Mouse (Mus musculus) liver, embryonic 15.5 days (tissue): Measurements from ENCODE around the gene Apoc4. TPM values are rescaled to one million over a fixed set of nuclear protein-coding genes. Genes with fewer than 3 reads are reported as not detected.

Source experiments
- ATAC-seq: fragments of 200-750 bp; cut with Nextera tagmentation; 2 replicates; pipeline ENCODE4 v1.8.0; 2017; ENCODE audit warnings: moderate number of reproducible peaks, mild to moderate bottlenecking, moderate library complexity; ENCODE audit not compliant: insufficient read depth
- H3K27ac ChIP-seq: fragments of 300-500 bp; sonication (generic); replicated peaks from 2 replicates; pipeline ENCODE4 v1.5.1; 2015; ENCODE audit warnings: mild to moderate bottlenecking, inconsistent platforms
- H3K27me3 ChIP-seq: fragments of 300-500 bp; sonication (generic); 2 replicates; pipeline ENCODE4 v1.6.1; 2015; ENCODE audit warnings: mild to moderate bottlenecking, inconsistent platforms
- H3K36me3 ChIP-seq: fragments of 300-500 bp; sonication (generic); replicated peaks from 2 replicates; pipeline ENCODE4 v1.6.1; 2015; ENCODE audit warnings: moderate library complexity, mild to moderate bottlenecking, inconsistent platforms
- H3K4me1 ChIP-seq: fragments of 300-500 bp; sonication (generic); replicated peaks from 2 replicates; pipeline ENCODE4 v1.6.1; 2015; ENCODE audit warnings: inconsistent platforms
- H3K4me2 ChIP-seq: fragments of 300-500 bp; sonication (generic); 2 replicates; pipeline ENCODE4 v1.6.1; 2015; ENCODE audit warnings: moderate library complexity, mild to moderate bottlenecking, inconsistent platforms
- H3K4me3 ChIP-seq: fragments of 300-500 bp; sonication (generic); replicated peaks from 2 replicates; pipeline ENCODE4 v1.5.1; 2015; ENCODE audit warnings: mild to moderate bottlenecking, inconsistent platforms
- H3K9ac ChIP-seq: fragments of 300-500 bp; sonication (generic); 2 replicates; pipeline ENCODE4 v1.6.1; 2015; ENCODE audit warnings: moderate library complexity, mild to moderate bottlenecking, inconsistent platforms
- H3K9me3 ChIP-seq: fragments of 300-500 bp; sonication (generic); replicated peaks from 2 replicates; pipeline ENCODE4 v1.6.1; 2016; ENCODE audit warnings: inconsistent platforms
- WGBS: fragments of 180-500 bp; shearing (Covaris S2); methylation state at CpG from one replicate; pipeline ENCODE4 v1.1.7; 2015; ENCODE audit warnings: mixed read lengths; ENCODE audit not compliant: insufficient replicate concordance; 5-methylcytosine and 5-hydroxymethylcytosine counted together
- polyA plus RNA-seq: library from polyadenylated mRNA; unstranded; fragments of >200 nt; fragmentation: Nextera tagmentation; extraction: Ambion mirVana; gene quantifications from 2 replicates; pipeline ENCODE4 v1.2.1, GENCODE M21; 2015

Gene Apoc4
- polyA plus RNA-seq, 1 experiment from 2014 or later, result 273 TPM

DNA sequence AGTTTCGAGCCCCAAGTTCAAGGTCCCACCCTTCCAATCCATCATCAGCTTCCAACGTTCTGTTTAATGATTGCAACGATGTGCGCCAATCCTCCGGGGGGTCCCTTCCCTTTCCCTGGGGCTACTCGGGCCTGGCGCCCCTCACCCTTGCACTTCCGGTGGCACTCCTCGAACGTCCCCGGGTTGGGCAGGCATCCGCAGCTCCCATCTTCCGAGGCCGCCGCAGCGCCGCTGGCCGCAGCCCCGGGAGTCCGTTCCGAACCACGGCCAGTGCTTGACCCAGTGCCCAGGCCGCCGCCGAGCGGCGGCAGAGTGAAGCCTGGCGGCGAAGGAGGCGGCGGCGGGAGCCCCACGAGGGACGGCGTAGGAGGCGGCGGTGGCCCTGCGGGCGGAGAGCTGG is 33.6 kb upstream of the Apoc4 start:
- 0 out of 2 replicates have a peak, but pooled peaks have one; percentile 0 for ATAC-seq
- Histone ChIP-seq H3K9me3 (no peaks in the 10 kb centered on the region), H3K9ac (peak overlapping the region; percentile 89), H3K4me1 (peaks cover 39% of the 10 kb centered on the region), H3K27me3 (no peaks in the 10 kb centered on the region), H3K4me3 (peak overlapping the region; percentile 81), H3K36me3 (peaks cover 38% of the 10 kb centered on the region), H3K4me2 (peak overlapping the region; percentile 93), H3K27ac (peak overlapping the region; percentile 75)
- 0% methylated on average over 39 of the region's 39 CpGs for WGBS

DNA sequence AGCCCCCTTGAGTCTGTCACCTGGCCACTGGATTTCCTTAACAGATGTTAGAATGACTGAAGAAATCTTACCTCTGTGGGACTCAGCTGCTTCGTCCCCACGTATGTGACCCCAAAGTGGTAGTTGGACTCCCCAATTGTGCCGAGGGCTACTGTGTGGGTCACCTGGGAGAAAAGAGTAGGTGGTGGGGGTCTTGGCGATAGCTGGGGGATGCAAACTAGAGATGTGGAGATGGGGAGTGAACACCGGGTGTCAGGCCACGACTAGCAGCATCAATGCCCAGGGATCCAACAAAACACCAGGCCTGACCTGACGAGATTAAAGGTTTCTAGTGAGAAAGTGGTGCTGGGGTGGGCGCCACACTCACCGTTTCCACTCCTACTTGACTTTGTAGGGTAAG is 32.3 kb upstream of the Apoc4 start:
- Histone ChIP-seq H3K4me1 (peaks cover 43% of the 10 kb centered on the region), H3K27ac (no peak overlapping the region), H3K4me3 (peak overlapping the region; percentile 81), H3K4me2 (peak overlapping the region; percentile 93), H3K9me3 (no peaks in the 10 kb centered on the region), H3K36me3 (peaks cover 50% of the 10 kb centered on the region), H3K9ac (0 out of 2 replicates have a peak overlapping the region, but pooled peaks have one; percentile 89), H3K27me3 (no peaks in the 10 kb centered on the region)
- 68% methylated on average over 9 of the region's 9 CpGs for WGBS
- no peak for ATAC-seq

DNA sequence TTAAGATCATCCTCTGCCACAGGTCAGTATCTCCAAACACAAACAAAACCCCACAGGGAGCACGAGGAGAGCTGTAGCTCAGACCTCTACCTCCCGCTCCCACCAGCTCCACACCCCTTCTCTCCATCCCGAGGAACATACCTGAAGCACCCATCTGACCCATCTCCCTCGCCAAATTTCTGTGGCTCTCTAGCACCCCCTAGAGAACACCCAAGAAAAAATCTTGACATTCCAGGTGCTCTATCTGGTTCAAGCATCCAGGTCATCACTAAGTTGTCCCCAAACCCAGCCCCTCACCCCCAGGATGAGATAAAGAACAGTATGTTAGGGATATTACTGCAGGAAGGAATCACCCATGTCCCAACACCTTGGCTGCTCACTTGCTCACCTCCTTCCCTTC is 31.9 kb upstream of the Apoc4 start:
- peak overlapping the region; percentile 81; the same call in 1 of the 2 replicates for H3K4me3 ChIP-seq
- no peak for ATAC-seq
- H3K36me3 ChIP-seq, result peaks cover 52% of the 10 kb centered on the region
- no peaks in the 10 kb centered on the region for H3K9me3 ChIP-seq
- no peaks in the 10 kb centered on the region for H3K27me3 ChIP-seq
- H3K27ac ChIP-seq, result no peak overlapping the region
- peak overlapping the region; percentile 93; the same call in 1 of the 2 replicates for H3K4me2 ChIP-seq
- no peak overlapping the region for H3K9ac ChIP-seq
- H3K4me1 ChIP-seq, result peaks cover 43% of the 10 kb centered on the region
- WGBS, result 31% methylated on average over 4 of the region's 4 CpGs

DNA sequence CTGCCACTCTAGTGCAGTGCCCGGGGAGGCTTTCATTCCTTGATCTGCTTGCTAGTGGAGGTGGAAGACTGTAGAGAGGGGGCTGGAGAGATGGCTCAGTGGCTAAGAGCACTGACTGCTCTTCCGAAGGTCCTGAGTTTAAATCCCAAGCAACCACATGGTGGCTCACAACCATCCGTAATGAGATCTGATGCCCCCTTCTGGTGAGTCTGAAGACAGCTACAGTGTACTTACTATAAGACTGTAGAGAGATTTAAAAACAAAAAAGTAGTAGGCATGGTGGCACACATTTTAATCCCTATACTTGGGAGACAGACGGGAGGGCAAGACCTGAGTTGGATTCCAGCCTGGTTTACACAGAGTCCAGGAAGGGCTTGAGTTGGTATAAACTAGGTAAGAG is 31.1 kb upstream of the Apoc4 start:
- no peaks in the 10 kb centered on the region for H3K27me3 ChIP-seq
- no peak overlapping the region for H3K4me2 ChIP-seq
- H3K36me3 ChIP-seq, result peaks cover 58% of the 10 kb centered on the region
- no peaks in the 10 kb centered on the region for H3K9me3 ChIP-seq
- 64% methylated on average over 4 of the region's 4 CpGs for WGBS
- no peak overlapping the region for H3K9ac ChIP-seq
- ATAC-seq, result no peak
- H3K4me1 ChIP-seq, result peaks cover 41% of the 10 kb centered on the region
- no peak overlapping the region for H3K27ac ChIP-seq
- no peak overlapping the region for H3K4me3 ChIP-seq

DNA sequence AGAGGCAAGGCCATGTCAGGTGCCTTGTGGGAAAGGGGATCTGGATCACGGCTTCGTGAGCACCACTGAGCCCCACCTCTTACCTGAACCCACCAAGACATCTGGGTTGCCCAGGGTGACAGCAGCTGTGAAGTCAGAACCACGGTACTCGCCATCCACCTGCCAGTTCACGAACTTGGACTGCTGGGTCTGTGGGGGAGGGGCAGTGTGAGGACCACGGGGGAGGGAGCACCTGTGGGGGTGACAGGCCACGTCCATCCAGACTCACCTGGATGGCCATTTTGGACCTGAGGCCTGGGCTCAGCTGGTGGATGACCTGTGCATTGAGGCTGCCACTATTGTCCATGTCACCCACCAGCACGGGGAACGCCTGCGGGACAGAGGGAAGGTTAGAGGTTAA is 29.4 kb upstream of the Apoc4 start:
- Histone ChIP-seq H3K4me1 (peaks cover 28% of the 10 kb centered on the region), H3K27me3 (no peaks in the 10 kb centered on the region), H3K9me3 (no peaks in the 10 kb centered on the region), H3K4me3 (no peak overlapping the region), H3K27ac (no peak overlapping the region), H3K36me3 (peaks cover 73% of the 10 kb centered on the region), H3K4me2 (no peak overlapping the region), H3K9ac (no peak overlapping the region)
- ATAC-seq, result no peak
- WGBS, result 74% methylated on average over 10 of the region's 10 CpGs

DNA sequence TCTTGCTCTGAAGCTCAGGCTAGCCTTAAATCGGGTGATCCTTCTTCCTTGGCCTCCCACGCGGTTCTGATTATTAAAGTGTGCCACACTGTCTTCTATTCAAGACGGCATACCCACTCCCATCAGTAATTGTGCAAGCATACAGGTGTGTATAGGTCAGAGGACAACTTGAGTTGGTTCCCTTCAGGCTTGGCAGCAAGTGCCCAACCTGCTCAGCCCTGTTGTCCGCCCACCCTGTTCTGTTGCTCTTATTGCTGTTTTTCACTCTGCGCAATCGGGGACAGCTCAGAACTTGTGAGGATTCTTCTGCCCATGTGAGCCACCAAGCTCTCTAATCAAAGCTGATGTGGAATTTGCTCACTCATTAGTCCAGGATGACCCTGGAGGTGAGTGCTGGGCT is 24.0 kb upstream of the Apoc4 start:
- H3K36me3 ChIP-seq, result peaks cover 67% of the 10 kb centered on the region
- 82% methylated on average over 7 of the region's 7 CpGs for WGBS
- ATAC-seq, result no peak
- H3K4me2 ChIP-seq, result no peak overlapping the region
- H3K27ac ChIP-seq, result no peak overlapping the region
- no peaks in the 10 kb centered on the region for H3K27me3 ChIP-seq
- H3K9ac ChIP-seq, result no peak overlapping the region
- H3K9me3 ChIP-seq, result no peaks in the 10 kb centered on the region
- H3K4me3 ChIP-seq, result no peak overlapping the region
- H3K4me1 ChIP-seq, result peaks cover 33% of the 10 kb centered on the region

DNA sequence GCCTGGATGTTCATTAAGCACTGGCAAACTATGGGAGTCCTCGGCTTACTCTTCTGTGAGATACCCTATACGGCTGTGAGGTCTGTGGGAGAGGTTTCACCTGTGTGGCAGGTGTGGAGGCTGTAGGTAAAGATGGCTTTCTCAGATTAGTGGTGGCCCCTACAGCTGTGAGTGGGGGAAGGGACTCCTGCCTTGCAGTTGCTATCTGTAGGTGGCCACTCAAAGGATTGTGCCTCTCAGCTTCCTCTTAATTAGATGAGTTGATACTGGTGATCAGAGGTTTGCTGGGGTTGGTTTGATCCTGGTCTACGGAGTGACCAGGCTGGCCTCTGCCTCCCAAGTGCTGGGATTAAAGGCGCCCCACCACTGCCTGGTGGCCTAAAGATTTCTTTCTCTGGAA is 23.2 kb upstream of the Apoc4 start:
- peaks cover 60% of the 10 kb centered on the region for H3K36me3 ChIP-seq
- ATAC-seq, result no peak
- no peak overlapping the region for H3K4me2 ChIP-seq

DNA sequence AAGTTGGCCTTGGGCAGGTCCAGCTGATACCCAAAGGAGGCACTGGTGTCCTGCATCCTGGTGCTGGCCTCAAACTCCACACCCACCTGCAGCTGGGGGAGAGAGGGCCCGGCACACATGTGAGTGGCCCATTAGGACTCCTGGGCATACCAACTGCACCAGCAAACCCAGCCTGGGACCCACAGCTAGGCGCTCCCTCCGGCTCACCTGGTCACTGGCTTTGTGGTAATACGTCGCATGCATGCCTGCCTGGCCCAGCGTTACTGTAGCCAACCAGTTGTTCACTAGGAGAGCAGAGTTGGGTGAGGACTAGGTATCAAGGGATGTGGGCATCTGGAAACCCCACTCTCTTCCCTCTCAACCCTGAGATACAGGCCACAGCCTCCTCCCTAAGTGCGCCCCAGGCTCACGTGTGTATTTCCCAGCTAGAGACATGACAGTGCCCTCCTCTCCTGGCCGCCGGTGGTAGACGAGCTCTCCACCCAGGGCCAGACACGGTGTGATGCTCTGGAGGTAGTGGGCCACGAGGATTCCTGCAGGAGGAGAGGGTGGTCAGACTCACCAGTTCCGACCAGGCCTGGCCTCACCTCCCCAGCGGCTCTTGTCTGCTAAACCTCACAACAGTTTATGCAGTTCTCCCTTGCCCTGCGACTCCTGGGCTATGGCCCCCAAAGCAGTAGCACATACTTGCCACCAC is 21.7 kb upstream of the Apoc4 start:
- H3K4me2 ChIP-seq, result no peak overlapping the region
- peaks cover 51% of the 10 kb centered on the region for H3K4me1 ChIP-seq
- WGBS, result 76% methylated on average over 16 of the region's 16 CpGs
- H3K27me3 ChIP-seq, result no peaks in the 10 kb centered on the region
- H3K9me3 ChIP-seq, result no peaks in the 10 kb centered on the region
- no peak overlapping the region for H3K9ac ChIP-seq
- no peak for ATAC-seq
- peaks cover 47% of the 10 kb centered on the region for H3K36me3 ChIP-seq
- H3K27ac ChIP-seq, result no peak overlapping the region
- no peak overlapping the region for H3K4me3 ChIP-seq

More for the DNA sequence above, 23.2 kb upstream of the Apoc4 start:
- WGBS, result 76% methylated on average over 4 of the region's 4 CpGs
- Histone ChIP-seq H3K9ac (no peak overlapping the region), H3K27me3 (no peaks in the 10 kb centered on the region), H3K4me1 (peaks cover 41% of the 10 kb centered on the region), H3K27ac (no peak overlapping the region), H3K4me3 (no peak overlapping the region), H3K9me3 (no peaks in the 10 kb centered on the region)

DNA sequence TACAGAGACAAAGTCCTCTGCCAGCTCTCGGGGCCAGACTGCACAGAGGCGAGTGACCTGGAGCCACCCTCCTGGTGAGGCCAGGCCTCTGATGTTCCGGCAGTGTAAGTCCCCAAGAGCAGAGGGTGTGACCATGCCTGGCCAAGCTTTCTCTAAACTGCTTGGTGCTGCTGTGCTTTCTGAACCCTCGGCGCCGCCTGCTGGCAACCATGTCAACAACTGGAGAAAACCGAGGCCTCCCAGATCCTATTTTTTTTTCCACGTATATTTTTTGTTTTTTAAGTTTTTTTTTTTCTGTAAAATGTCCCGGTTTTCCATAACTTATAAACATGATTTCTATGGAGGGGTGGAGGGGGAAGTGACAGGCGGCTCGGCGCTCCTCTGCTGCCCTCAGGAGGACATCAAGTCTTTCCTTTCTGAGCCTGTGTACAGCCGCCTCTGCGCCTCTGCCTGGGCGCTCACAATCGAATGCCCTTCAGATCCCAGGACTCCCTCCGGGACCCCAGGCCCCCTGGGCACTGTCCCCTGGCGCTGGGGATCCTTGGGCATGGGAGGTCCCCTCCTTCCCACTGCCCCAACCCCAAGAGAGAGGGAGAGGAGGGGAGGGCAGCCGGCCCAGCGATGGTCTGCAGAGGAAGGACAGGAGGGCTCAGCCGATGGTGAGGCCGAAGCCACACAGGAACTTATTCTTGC is 19.9 kb upstream of the Apoc4 start:
- Histone ChIP-seq H3K4me2 (peak overlapping the region; percentile 27), H3K36me3 (peaks cover 42% of the 10 kb centered on the region), H3K27ac (peak overlapping the region; percentile 83), H3K27me3 (no peaks in the 10 kb centered on the region), H3K4me1 (peaks cover 65% of the 10 kb centered on the region), H3K4me3 (no peak overlapping the region), H3K9me3 (no peaks in the 10 kb centered on the region), H3K9ac (peak overlapping the region; percentile 35; the same call in 1 of the 2 replicates)
- peak; percentile 78 for ATAC-seq
- WGBS, result 22% methylated on average over 22 of the region's 22 CpGs

DNA sequence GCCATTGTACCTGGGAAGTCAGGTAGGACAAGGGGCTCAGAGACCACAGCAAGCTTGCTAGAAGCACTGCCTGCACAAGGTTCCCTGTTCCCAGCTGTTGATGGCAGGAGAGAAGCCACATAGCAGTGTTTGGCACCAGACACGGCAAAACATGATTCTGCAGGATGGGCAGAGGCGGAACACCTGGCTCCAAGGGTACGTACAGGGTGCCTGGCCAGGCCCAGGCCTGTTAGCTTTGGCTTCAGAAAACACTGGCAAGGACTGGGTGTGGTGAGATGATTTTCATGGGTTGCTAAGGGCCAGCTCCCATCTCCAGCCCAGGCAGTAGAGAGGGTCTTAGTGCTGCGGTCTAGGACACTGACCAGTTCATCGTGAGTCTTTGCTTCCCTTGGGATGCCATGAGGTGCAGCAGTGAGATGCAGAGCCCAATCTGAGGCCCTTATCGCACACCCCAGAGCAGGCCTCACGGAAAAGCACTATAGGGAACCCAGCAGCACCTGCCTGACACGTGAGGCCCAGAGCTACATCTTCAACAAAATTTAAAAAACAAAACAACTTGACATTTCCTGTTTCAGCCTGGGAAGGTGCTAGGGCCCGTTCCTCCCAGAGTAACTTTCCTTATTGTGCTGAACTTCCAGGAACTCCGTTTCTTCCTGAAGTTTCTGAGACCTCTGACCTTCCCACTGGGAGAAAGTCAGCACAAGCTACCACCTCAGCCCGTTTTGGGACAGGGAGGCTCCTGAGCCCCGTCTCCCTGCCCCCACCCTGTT is 19.2 kb upstream of the Apoc4 start:
- H3K4me2 ChIP-seq, result peak overlapping the region; percentile 27
- no peaks in the 10 kb centered on the region for H3K9me3 ChIP-seq
- H3K27ac ChIP-seq, result peak overlapping the region; percentile 83
- peak; percentile 9; the same call in 1 of the 2 replicates for ATAC-seq
- H3K4me1 ChIP-seq, result peaks cover 72% of the 10 kb centered on the region
- H3K9ac ChIP-seq, result peak overlapping the region; percentile 35; the same call in 1 of the 2 replicates
- WGBS, result 43% methylated on average over 12 of the region's 12 CpGs
- H3K4me3 ChIP-seq, result no peak overlapping the region
- peaks cover 41% of the 10 kb centered on the region for H3K36me3 ChIP-seq
- no peaks in the 10 kb centered on the region for H3K27me3 ChIP-seq

DNA sequence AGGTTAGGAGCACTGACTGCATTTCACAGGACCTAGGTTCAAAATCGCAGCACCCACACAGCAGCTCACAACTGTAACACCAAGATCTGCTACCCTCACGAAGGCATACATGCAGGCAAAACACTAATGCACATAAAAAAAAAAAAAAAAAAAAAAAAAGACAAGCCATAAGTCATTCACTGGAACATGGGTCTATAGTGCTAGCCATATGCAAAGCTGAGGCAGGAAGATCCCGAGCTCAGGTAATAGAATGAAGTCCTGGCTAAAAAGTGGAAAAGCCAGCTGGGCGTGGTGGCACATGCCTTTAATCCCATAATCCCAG is 18.5 kb upstream of the Apoc4 start:
- Histone ChIP-seq H3K9me3 (no peaks in the 10 kb centered on the region), H3K27ac (peak overlapping the region; percentile 83), H3K4me1 (peaks cover 79% of the 10 kb centered on the region), H3K9ac (no peak overlapping the region), H3K4me3 (no peak overlapping the region), H3K4me2 (peak overlapping the region; percentile 56; the same call in 1 of the 2 replicates), H3K27me3 (no peaks in the 10 kb centered on the region), H3K36me3 (peaks cover 36% of the 10 kb centered on the region)
- 42% methylated on average over 4 of the region's 4 CpGs for WGBS
- ATAC-seq, result no peak
